Mouse (Mus musculus): ENCODE data around the gene Abca7. TPM values are rescaled to one million over a fixed set of nuclear protein-coding genes. Genes with fewer than 3 reads are reported as not detected.
"Not testable (repeated sequence)": the region's sequence is repeated elsewhere in the genome, so short reads cannot be mapped to it uniquely, and the experiment has no call there.

Gene Abca7
- polyA plus RNA-seq, 1 experiment from 2014 or later = 3.0 TPM

DNA sequence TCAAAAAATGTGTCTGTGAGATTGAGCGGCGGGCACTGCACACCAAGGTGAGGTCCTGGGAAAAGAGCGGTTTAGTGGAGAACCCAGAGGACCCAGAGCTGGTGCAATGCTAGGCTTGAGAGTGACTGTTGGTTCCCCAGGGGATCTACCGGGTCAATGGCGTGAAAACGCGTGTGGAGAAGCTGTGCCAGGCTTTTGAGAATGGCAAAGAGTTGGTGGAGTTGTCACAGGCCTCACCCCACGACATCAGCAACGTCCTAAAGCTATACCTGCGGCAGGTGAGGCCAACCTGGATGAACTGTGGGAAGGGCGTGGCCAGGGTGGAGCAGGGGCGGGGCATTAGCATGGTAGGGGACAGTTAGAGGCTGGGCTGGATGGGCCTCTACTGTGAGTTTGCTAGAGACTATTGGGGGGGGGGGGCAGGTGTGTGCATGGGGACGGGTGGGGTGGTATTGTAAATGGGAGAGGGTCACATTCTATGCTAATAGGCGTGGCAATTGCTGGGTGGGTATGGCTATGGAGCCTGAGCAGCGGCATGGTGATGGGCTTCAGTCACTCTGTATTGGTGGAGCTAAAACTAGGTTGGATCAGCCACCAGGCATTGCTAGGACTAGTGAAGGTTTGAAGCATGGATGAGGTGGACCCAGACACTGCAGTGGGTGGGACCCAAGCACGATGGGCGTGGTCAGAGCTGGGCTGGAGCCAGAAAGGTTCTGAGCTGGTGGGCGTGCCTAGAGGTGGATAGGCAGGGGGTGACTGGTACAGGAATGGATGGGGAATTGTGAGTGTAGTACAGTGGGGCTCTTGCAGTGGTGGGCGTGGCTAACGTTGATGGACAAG lies 31.6 kb downstream of the Abca7 start:
- H3K9ac ChIP-seq = no peak overlapping the region
- ATAC-seq = peak; percentile 50
- H3K4me2 ChIP-seq (replicated peaks) = no peak overlapping the region
- H3K9me3 ChIP-seq = no peaks in the 10 kb centered on the region
- peaks cover 29% of the 10 kb centered on the region for H3K4me1 ChIP-seq (replicated peaks)
- no peak overlapping the region for H3K27ac ChIP-seq
- WGBS = 68% methylated on average over 20 of the region's 20 CpGs
- no peaks in the 10 kb centered on the region for H3K36me3 ChIP-seq
- no peak overlapping the region for H3K4me3 ChIP-seq (replicated peaks)
- H3K27me3 ChIP-seq (replicated peaks) = no peaks in the 10 kb centered on the region

DNA sequence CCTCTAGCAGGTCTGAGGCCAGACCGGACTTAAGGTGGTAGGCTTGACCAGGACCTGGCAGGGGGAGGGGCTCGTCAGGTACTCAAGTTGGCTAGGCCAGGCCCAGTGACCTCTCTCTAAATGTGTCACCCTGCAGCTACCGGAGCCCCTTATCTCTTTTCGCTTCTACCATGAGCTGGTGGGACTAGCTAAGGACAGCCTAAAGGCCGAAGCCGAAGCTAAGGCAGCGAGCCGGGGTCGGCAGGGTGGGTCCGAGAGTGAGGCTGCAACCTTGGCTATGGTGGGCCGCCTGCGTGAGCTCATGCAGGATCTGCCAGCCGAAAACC lies 32.2 kb downstream of the Abca7 start:
- Histone ChIP-seq H3K9ac (no peak overlapping the region), H3K4me3 (replicated peaks) (no peak overlapping the region), H3K27me3 (replicated peaks) (no peaks in the 10 kb centered on the region), H3K4me1 (replicated peaks) (peaks cover 34% of the 10 kb centered on the region), H3K36me3 (no peaks in the 10 kb centered on the region), H3K4me2 (replicated peaks) (no peak overlapping the region), H3K9me3 (no peaks in the 10 kb centered on the region), H3K27ac (no peak overlapping the region)
- ATAC-seq = no peak
- WGBS = 93% methylated on average over 13 of the region's 13 CpGs

DNA sequence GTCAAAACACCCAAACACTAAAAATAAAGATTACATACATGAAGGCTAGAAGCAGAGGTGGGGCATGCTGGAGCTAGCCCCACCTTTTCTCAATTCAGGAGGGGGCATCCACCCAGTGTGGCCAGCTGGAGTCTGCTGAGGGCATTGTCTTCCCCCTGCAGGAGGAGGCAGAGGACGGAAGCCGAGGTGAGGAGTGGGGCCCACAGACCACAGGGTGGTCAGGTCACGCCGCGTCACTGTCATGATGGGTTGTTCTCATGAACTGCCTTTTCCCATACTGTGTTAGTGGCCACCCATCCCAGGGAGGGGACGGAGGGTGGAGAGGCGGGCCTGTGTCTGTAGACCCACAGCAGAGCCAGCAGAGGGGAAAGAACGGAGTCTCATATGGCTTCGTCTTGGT lies 33.9 kb downstream of the Abca7 start:
- Histone ChIP-seq H3K9me3 (no peaks in the 10 kb centered on the region), H3K36me3 (0 out of 2 replicates have a peak, but pooled peaks cover under 1% of the 10 kb centered on the region), H3K4me2 (replicated peaks) (no peak overlapping the region), H3K4me3 (replicated peaks) (no peak overlapping the region), H3K4me1 (replicated peaks) (peaks cover 38% of the 10 kb centered on the region), H3K9ac (no peak overlapping the region), H3K27ac (no peak overlapping the region), H3K27me3 (replicated peaks) (no peaks in the 10 kb centered on the region)
- WGBS = 90% methylated on average over 9 of the region's 9 CpGs
- ATAC-seq = no peak

DNA sequence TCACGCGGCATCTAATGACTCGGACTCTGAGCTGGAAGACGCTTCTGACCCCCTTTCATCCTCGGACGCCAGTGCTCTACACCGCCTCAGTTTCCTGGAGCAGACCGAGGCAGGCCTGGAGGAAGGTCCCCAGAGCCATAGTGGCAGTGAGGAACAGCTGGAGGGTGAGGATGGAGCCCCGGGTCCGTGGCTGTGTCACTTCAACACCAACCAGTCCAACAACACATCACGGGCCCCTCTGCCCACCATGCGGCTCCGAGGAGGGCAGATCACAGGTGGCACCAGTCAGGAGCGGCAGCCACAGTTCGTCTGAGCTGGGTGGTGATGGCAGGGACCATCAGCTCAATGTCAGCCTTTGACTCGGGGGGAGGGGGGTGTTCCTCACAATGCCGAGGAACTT lies 34.4 kb downstream of the Abca7 start:
- no peaks in the 10 kb centered on the region for H3K9me3 ChIP-seq
- H3K4me1 ChIP-seq (replicated peaks) = peaks cover 35% of the 10 kb centered on the region
- H3K36me3 ChIP-seq = 0 out of 2 replicates have a peak, but pooled peaks cover 6% of the 10 kb centered on the region
- no peak for ATAC-seq
- no peak overlapping the region for H3K27ac ChIP-seq
- H3K27me3 ChIP-seq (replicated peaks) = no peaks in the 10 kb centered on the region
- no peak overlapping the region for H3K9ac ChIP-seq
- no peak overlapping the region for H3K4me2 ChIP-seq (replicated peaks)
- no peak overlapping the region for H3K4me3 ChIP-seq (replicated peaks)
- WGBS = 83% methylated on average over 17 of the region's 17 CpGs

DNA sequence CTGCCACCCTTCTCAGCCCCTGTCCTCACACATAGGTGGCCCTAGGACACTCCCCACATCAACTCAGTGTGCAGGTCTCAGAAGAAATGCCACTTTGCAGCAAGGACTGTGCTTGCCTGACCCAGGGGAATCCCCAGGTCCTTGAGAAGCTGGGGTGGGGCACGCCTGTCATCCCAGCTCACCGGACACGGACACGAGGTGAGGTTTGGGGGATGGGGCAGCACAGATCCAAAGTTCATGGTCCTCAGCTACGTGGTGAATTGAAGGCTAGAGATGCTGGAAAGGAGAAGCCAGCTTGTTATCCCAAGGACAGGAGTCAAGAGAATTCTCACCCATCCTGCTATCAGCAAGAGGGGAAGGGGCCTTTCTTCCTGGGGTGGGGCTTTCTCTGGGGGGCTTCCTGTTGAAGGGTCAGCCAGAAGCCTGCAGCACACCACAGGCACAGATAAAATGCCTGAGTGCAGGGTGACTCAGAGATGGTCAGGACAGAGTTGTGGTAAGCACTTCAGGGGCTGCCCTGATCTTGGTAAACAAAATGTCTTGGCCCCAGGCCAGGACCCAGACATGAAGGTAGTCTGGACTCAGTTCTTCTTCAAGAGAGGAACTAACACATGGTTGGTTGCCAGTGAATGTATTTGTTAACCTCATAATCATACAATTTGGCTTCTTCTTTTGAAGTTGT lies 36.6 kb downstream of the Abca7 start:
- no peak overlapping the region for H3K4me3 ChIP-seq (replicated peaks)
- peak overlapping the region; percentile 90 for H3K27ac ChIP-seq
- H3K36me3 ChIP-seq = peaks cover 27% of the 10 kb centered on the region
- peaks cover 36% of the 10 kb centered on the region for H3K4me1 ChIP-seq (replicated peaks)
- H3K4me2 ChIP-seq (replicated peaks) = peak overlapping the region; percentile 25
- 27% methylated on average over 5 of the region's 5 CpGs for WGBS
- peak; percentile 65 for ATAC-seq
- H3K27me3 ChIP-seq (replicated peaks) = no peaks in the 10 kb centered on the region
- no peaks in the 10 kb centered on the region for H3K9me3 ChIP-seq
- H3K9ac ChIP-seq = 0 out of 2 replicates have a peak overlapping the region, but pooled peaks have one; percentile 0

DNA sequence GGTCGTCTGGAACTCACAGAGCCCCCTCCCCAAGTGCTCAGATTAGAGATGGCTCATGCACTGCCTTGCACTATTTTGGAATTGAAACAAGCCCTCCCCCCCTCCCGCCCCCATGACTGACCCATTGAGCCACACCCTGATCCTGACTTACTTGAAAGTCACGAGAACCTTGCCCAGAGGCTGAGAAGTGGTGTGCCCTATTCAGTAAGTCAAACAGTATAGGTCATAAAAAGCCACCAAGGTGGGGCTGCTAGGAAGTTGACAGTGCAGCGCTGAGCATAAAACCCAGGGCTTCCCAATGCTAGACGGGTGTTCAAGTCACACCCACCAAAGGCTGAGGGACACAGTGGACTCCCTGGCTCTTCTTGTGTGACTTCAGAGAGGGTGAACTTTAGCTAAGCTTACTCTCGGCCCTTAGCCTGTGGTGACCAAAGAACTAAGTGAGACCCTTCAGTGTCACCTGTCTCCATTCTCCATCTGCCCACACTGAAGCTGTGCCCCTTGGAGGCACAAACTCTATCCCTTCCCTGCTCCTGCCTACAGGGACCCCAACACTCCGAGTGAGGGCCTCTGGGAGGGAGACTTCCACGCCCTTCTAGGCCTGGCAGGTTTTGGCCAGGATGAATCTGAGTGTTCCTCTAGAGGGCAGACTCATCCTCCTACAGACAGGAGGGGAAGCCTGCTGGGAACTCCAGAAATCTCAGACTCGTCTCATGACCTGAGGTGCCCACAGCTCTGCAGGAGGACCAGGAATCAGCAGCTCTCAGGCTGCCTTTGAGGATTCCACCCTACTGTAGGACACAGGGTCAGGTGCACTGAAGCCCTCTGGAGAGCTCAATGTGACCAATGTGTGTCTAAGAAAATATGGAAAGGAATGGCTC lies 37.5 kb downstream of the Abca7 start:
- H3K4me3 ChIP-seq (replicated peaks) = no peak overlapping the region
- H3K36me3 ChIP-seq = peaks cover 28% of the 10 kb centered on the region
- H3K27ac ChIP-seq = peak overlapping the region; percentile 90
- peaks cover 41% of the 10 kb centered on the region for H3K4me1 ChIP-seq (replicated peaks)
- H3K27me3 ChIP-seq (replicated peaks) = no peaks in the 10 kb centered on the region
- peak overlapping the region; percentile 25 for H3K4me2 ChIP-seq (replicated peaks)
- H3K9me3 ChIP-seq = no peaks in the 10 kb centered on the region
- ATAC-seq = peak; percentile 86
- H3K9ac ChIP-seq = peak overlapping the region; percentile 24; the same call in 1 of the 2 replicates
- WGBS = 22% methylated on average over 9 of the region's 9 CpGs

DNA sequence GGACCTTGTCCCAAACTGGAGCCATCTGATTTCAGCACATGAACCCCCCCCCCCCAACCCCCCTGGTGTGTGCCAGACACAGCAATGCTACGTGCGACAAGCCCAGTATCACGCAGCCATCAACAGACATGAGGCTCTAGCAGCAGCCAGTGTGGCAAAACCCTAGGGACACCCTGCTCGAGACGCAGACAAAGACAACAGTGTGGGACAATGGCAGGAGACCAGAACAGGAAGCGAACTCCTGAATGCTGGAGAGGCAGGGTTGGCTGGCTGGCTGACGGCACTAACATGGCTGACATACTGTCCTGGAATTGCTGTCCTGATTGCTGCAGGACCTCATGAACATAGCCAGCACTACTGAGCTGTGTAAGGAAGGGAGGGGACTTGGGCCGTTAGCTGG lies 38.9 kb downstream of the Abca7 start:
- Histone ChIP-seq H3K36me3 (peaks cover 28% of the 10 kb centered on the region), H3K4me3 (replicated peaks) (no peak overlapping the region), H3K27ac (peak overlapping the region; percentile 90), H3K27me3 (replicated peaks) (no peaks in the 10 kb centered on the region), H3K4me2 (replicated peaks) (no peak overlapping the region), H3K9ac (no peak overlapping the region), H3K4me1 (replicated peaks) (peaks cover 41% of the 10 kb centered on the region), H3K9me3 (no peaks in the 10 kb centered on the region)
- no peak for ATAC-seq
- WGBS = 77% methylated on average over 8 of the region's 8 CpGs

DNA sequence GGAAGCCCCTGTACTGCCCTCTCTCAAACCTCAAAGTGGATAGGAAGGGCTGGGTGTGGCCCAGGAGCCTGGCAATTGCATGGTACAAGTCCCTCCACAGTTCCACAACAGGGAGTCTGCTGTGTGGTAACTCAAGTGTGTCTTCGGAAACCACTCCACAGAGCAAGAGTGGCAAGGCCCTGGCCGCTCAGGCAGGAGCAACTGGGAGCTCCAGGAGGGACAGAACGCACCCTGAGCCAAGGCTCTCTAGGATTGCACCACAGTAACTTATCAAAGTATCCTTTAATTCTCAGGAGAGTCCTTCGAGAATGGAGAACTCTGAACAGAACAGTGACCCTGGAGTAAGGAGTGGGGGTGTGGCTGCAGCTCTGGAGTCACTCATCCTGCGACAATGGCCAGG lies 39.4 kb downstream of the Abca7 start:
- Histone ChIP-seq H3K27me3 (replicated peaks) (no peaks in the 10 kb centered on the region), H3K9me3 (no peaks in the 10 kb centered on the region), H3K9ac (no peak overlapping the region), H3K27ac (no peak overlapping the region), H3K4me2 (replicated peaks) (no peak overlapping the region), H3K36me3 (peaks cover 28% of the 10 kb centered on the region), H3K4me3 (replicated peaks) (no peak overlapping the region), H3K4me1 (replicated peaks) (peaks cover 41% of the 10 kb centered on the region)
- WGBS = 85% methylated on average over 5 of the region's 5 CpGs
- ATAC-seq = no peak

DNA sequence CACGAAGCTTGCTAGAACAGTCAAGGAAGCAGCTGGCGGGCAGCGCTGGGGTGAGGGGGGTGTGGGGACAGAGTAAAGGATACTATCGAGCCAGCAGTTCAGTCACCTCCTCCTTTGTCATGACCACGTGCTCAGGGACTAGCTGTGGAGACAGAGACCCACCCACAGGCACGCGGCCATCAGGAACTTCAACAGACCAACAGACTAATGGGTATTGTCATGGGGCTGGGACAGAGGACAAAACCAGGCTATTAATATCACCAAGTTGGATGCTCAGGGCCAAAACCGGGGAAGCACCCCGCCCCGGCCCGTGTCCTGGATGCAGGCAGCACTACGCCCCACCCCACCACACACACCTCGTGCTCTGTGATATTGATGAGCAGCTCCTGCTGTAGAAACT lies 40.5 kb downstream of the Abca7 start:
- 94% methylated on average over 13 of the region's 13 CpGs for WGBS
- Histone ChIP-seq H3K9ac (no peak overlapping the region), H3K4me2 (replicated peaks) (no peak overlapping the region), H3K27ac (no peak overlapping the region), H3K4me1 (replicated peaks) (peaks cover 41% of the 10 kb centered on the region), H3K4me3 (replicated peaks) (no peak overlapping the region), H3K36me3 (peaks cover 28% of the 10 kb centered on the region), H3K9me3 (no peaks in the 10 kb centered on the region), H3K27me3 (replicated peaks) (no peaks in the 10 kb centered on the region)
- no peak for ATAC-seq

DNA sequence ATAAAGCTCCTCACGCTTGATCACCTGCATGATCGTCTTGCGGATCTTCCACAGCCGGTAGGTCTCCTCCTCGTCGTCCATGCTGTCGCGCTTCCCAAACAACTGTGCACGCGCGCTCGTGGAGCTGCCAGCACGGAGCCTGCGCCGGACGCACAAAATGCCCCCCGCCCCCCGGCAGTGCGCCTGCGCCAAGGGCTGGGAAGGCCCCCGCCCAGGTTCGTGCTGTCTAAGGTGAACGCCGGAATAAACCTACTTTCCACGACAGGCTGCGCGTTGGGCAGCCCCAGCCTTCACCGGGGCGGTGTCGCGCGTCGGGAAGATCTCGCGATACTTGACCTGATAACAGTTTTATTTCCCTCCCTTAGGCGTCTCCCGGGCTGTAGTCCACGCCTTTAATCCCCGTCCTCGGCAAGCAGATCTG lies 43.3 kb downstream of the Abca7 start, which contains the start of gene Polr2e:
Gene Polr2e (minus strand): TSS at position 237 of the 421 bp plus-strand sequence.
- Histone ChIP-seq H3K4me1 (replicated peaks) (peaks cover 17% of the 10 kb centered on the region), H3K4me2 (replicated peaks) (peak within 1 kb of the TSS; percentile 73), H3K4me3 (replicated peaks) (peak within 1 kb of the TSS; percentile 69), H3K9ac (peak within 1 kb of the TSS; percentile 70), H3K27me3 (replicated peaks) (no peaks in the 10 kb centered on the region), H3K27ac (peak within 1 kb of the TSS; percentile 45; the same call in 1 of the 2 replicates), H3K9me3 (no peaks in the 10 kb centered on the region), H3K36me3 (peaks cover 28% of the 10 kb centered on the region)
- under 1% methylated on average over 40 of the region's 40 CpGs for WGBS
- ATAC-seq = peak; percentile 96

DNA sequence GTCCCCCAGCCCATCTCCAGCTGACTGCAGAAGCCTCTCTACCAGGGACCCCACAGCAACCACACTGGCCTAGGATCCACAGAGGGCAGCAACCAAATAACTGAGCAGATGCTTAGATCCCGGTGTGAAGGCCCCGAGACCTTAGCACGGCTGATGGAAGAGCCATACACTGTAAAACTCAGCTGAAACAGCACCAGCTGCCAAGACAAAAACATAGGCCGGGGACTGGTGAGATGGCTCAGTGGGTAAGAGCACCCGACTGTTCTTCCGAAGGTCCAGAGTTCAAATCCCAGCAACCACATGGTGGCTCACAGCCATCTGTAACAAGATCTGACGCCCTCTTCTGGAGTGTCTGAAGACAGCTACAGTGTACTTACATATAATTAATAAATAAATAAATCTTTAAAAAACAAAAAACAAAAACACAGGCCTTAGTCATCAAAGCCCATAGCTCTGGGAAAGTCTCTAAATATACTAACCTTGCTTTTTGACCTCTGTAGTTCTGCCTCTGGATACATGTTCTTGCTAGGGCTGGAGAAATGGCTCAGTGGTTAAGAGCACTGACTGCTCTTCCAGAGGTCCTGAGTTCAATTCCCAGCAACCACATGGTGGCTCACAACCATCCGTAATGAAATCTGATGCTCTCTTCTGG lies 45.2 kb downstream of the Abca7 start:
- not testable (repeated sequence) for H3K4me3 ChIP-seq (replicated peaks); H3K27me3 ChIP-seq (replicated peaks); ATAC-seq; H3K9me3 ChIP-seq; H3K9ac ChIP-seq; H3K4me2 ChIP-seq (replicated peaks); H3K27ac ChIP-seq
- Histone ChIP-seq H3K4me1 (replicated peaks) (peaks cover 11% of the 10 kb centered on the region), H3K36me3 (peaks cover 14% of the 10 kb centered on the region)
- 87% methylated on average over 8 of the region's 8 CpGs for WGBS

All from intestine, embryonic 15.5 days (tissue).